Mouse (Mus musculus): Measurements from ENCODE around the gene Ube3b. TPM values are rescaled to one million over a fixed set of nuclear protein-coding genes. Genes with fewer than 3 reads are reported as not detected.

The Ube3b gene
- total RNA-seq, 2 experiments from 2014 or later = 67.5 to 67.7 TPM

GRCm38 (mm10) chr5:114372565-114372964, 7.8 kb upstream of the Ube3b start:
- no peak for DNase-seq
- intact Hi-C loops (cut with DNase I) = no loop called here

GRCm38 (mm10) chr5:114373174-114373573, 7.2 kb upstream of the Ube3b start:
- peak in 1 of 2 experiments; percentile 57 for DNase-seq
- intact Hi-C loops (cut with DNase I) = no loop called here

- DNase-seq = no peak
- intact Hi-C loops (cut with DNase I) = no loop called here
Measured at GRCm38 (mm10) chr5:114373581-114373980, 6.8 kb upstream of the Ube3b start.

DNA sequence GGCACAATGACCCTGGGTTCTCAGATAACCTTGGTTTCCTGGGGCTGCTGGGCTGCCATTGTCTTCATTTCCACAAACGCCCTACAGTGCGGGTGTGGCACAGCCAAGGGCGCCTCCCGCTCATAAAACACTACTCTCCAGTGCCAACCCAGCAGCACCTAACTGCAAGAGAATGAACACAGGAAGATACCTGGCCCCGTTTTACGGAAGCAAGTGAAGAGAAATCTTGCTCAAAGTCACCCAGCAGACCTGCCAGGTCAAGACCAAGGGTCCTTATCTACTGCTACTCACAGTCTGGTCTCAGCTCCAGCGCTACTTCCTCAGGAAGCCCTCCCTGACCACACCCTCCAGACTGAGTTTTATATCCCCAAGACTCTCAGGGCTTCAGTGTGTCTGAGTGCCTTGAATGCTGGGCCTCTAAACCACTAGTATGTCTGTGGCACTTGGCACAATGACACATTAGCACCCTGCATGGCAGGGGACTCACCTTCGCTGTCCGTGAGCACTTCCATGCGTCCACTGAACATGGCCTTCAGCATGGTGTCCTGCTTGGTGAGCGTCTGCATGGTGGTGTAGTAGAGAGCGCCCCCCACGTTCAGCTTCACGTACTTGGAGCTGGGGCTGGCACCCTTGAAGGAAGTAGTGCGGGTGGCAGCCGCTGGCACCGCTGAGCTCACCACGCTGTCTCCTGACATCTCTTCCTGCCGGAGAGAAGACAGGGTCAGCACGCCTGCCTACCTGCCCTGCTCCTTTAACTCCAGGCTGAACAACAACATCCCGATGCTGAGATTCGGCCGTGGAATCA, 5.8 kb upstream of the Ube3b start:
- DNase-seq = peak in 1 of 2 experiments; percentile 22
- intact Hi-C loops (cut with DNase I) = no loop called here

GRCm38 (mm10) chr5:114378177-114378920, 2.1 kb upstream of the Ube3b start:
- intact Hi-C loops (cut with DNase I) = no loop called here
- no peak for DNase-seq

DNA sequence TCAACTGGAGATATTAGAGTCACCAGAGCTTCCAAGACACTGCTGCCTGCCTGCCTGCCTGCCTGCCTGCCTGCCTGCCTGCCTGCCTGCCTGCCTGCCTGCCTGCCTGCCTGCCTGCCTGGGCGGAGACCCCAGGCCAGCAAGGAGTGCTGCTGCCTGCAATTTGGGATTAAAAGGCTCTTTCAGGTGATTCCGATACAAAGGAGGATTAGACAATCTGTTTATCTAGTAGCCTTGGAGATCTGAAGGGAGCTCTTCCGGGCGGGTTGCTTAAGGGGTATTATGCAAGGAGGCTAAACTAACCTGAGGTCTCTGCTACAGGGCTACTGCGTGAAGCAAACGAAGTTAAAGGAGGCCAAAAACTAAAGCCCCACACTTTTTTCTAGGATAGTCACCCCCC, 1.5 kb upstream of the Ube3b start:
- no peak for DNase-seq
- intact Hi-C loops (cut with DNase I) = no loop called here

GRCm38 (mm10) chr5:114379763-114380162, 644 bp upstream of the Ube3b start:
- intact Hi-C loops (cut with DNase I) = loop anchor here (2.0 to 5.0 kb wide), 2 partner anchors 65 to 132 kb away; no protein-coding TSS in a partner anchor
- no peak for DNase-seq

DNA sequence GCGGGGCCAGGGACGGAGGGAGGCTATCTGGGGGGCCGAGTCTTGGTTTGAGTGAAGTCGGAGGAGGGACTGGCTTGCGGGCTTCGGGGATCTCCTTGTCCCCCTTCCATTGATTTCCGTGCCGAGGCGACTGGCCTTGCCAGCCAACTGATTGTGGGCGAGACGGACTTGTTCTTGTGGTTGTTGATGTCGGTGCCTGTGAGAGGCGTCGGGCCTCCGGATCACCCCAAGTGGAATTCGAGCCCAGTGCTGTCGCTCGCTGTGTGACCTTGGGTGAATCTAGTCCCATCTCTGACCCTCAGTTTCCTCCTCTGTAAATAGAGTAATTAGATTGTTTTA, 575 bp downstream of the Ube3b start:
- DNase-seq = no peak
- intact Hi-C loops (cut with DNase I) = loop anchor here (1.0 to 5.0 kb wide), 3 partner anchors 24 to 134 kb away; no protein-coding TSS in a partner anchor

GRCm38 (mm10) chr5:114383184-114383904, 2.9 kb downstream of the Ube3b start:
- intact Hi-C loops (cut with DNase I) = loop anchor here (5.0 kb wide), 1 partner anchor 136 kb away; no protein-coding TSS in a partner anchor
- peak; percentile 43 to 65 for DNase-seq

GRCm38 (mm10) chr5:114384448-114384847, 4.0 kb downstream of the Ube3b start:
- DNase-seq = no peak
- intact Hi-C loops (cut with DNase I) = loop anchor here (5.0 kb wide), 1 partner anchor 137 kb away; no protein-coding TSS in a partner anchor

GRCm38 (mm10) chr5:114393169-114393568, 12.8 kb downstream of the Ube3b start:
- intact Hi-C loops (cut with DNase I) = no loop called here
- DNase-seq = no peak

DNA sequence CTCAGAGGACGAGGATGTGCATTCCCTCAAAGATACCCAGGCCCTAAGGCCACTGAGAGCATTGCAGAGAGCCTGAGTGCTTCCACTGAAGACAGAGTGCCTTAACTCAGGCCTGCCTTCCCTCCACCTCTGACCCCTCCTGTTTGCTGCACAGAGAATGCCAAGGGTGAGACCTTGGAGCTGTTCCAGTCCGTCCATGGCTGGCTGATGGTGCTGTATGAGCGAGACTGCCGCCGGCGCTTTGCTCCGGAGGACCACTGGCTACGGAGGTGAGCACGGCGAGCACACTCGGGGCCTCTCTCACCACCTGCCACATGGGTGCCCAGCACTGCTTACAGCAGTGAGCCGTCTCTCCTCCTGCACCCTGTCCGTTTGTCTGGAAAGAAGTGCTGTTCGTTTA, 26.2 kb downstream of the Ube3b start:
- intact Hi-C loops (cut with DNase I) = no loop called here
- no peak for DNase-seq

GRCm38 (mm10) chr5:114407269-114407668, 26.9 kb downstream of the Ube3b start:
- intact Hi-C loops (cut with DNase I) = no loop called here
- no peak for DNase-seq

DNA sequence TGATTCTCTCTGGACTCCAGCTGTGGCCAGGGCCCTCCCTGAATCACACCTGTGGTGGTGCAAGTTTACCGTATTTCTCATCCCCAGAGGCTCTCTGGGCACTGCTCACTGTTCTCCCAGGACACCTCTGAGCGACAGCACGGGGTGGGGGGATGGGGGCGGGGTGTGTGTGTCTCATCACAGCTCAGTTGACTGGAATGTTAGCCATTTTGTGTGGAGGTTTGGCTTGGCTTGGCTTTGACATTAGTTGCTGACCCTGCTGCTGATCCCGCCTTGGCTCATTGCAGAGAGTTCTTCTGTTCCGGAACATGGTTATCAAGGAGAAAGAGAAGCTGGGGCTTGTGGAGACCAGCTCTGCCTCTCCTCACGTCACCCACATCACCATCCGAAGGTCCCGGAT, 27.4 kb downstream of the Ube3b start:
- intact Hi-C loops (cut with DNase I) = no loop called here
- DNase-seq = no peak

DNA sequence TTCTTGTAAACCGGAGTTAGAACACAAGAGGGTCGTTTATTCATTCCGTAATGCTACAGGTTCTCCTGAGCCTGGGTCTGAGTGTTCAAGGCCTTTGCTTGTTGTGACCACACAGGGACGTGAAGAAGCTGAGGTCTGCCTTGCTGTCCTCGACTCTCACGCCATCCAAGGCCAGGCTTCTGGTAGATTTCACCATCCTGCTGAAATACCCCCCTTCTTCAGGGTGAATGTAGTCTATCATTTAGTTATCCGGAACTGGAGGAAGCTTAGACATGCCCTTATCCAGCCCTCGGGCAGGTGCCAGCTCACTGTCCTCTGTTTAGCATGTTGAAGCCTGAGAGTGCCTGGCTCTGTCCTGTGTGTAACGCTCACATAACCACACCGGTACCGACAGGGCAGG, 28.4 kb downstream of the Ube3b start:
- intact Hi-C loops (cut with DNase I) = no loop called here

DNA sequence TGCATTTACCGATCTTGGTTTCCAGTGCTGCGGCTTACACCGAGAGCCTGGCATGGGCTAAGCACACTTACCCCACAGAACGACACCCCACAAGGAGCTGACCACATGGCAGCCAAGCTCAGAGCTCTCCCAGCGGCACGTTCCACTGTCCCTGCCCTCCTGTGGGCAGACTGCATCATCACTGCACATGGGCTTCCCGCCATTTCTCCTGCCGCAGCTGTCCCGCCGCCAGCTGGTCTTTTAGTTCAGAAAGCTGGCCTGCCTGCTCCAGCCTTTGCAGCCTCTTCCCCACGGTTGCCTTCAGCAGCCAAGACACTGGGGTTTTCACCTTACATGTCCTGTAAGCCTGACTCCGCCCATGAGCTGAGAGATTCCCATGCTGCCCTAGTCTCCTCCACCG, 30.0 kb downstream of the Ube3b start:
- no peak for DNase-seq
- intact Hi-C loops (cut with DNase I) = no loop called here

More for the DNA sequence above, 28.4 kb downstream of the Ube3b start:
- DNase-seq = no peak

GRCm38 (mm10) chr5:114412361-114412998, 32.1 kb downstream of the Ube3b start:
- DNase-seq = no peak

DNA sequence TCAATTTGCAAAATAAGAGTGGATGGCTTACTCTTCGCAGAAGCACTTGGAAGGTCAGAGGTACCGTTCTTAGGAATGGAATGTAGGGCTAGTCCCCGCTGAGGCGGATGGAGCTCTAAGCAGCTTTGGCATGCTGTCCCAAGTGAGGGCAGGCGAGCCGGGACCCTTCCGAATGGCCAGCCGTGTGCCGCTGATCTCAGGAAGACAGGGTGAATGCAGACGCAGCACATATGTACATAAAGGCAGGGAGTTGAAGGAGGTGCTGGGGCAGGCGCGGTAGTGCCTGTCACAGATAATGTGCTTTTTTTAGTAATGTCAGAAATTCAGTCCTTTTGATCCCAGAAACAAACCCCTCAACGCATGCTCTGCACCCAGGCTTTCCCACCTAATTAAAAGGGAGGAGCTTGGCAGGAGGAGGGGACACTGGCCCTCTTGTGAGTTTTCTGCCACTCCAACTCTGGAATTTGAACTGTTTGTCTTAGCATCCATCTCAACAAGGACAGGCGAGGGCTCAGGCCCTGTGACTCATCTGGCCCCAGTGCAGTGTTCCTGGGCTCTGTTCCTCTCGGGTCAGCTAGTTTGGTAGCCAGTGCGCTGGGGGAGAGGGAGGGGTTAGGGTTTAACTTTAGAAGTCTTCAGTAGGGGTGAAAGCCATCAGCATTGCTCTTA, 32.8 kb downstream of the Ube3b start:
- intact Hi-C loops (cut with DNase I) = no loop called here
- DNase-seq = peak in 1 of 2 experiments; percentile 16

More at GRCm38 (mm10) chr5:114412361-114412998, 32.1 kb downstream of the Ube3b start:
- intact Hi-C loops (cut with DNase I) = no loop called here

- intact Hi-C loops (cut with DNase I) = no loop called here
Measured at GRCm38 (mm10) chr5:114415606-114416005, 35.2 kb downstream of the Ube3b start.

DNA sequence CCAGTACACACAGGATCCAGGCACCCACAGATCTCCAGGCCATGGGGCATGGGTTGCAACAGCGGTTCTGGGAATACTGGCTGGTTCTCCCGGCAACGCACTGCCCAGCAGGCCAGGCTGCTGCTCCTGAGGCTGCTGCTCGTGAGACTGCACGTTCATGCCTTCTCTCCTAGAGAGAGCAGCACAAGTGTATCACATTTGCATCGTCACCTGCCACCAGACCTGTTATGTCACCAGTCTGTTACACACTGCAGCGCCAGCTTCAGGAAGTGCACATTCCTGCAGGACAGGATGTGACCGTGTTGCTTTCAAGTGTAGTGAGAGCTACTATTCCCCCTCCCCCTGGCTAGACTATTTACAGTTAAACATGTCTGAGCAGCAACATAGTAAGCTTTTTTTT, 36.4 kb downstream of the Ube3b start:
- no peak for DNase-seq
- intact Hi-C loops (cut with DNase I) = no loop called here

More at GRCm38 (mm10) chr5:114415606-114416005, 35.2 kb downstream of the Ube3b start:
- no peak for DNase-seq

All from heart, postnatal 14 days (tissue).